Mouse (Mus musculus) lung, embryonic 15.5 days (tissue): Measurements from ENCODE around the gene Lipe. TPM values are rescaled to one million over a fixed set of nuclear protein-coding genes. Genes with fewer than 3 reads are reported as not detected.
A peak's percentile ranks its signal among the peaks of the same experiment; 100 is the strongest.
"Not testable (repeated sequence)": the region's sequence is repeated elsewhere in the genome, so short reads cannot be mapped to it uniquely, and the experiment has no call there.

ENCODE experiments used
- ATAC-seq: fragments of 200-750 bp; cut with Nextera tagmentation; 2 replicates; pipeline ENCODE4 v1.8.0; 2017; ENCODE audit warnings: moderate number of reproducible peaks, borderline replicate concordance; ENCODE audit not compliant: low FRiP score, low TSS enrichment; ENCODE audit errors: extremely low read depth
- H3K27ac ChIP-seq: fragments of 300-500 bp; sonication (generic); 2 replicates; pipeline ENCODE4 v1.5.1; 2015; ENCODE audit warnings: moderate library complexity, mild to moderate bottlenecking, inconsistent platforms
- H3K27me3 ChIP-seq: fragments of 300-500 bp; sonication (generic); 2 replicates; pipeline ENCODE4 v1.6.1; 2015; ENCODE audit warnings: inconsistent platforms
- H3K36me3 ChIP-seq: fragments of 300-500 bp; sonication (generic); 2 replicates; pipeline ENCODE4 v1.6.1; 2015; ENCODE audit warnings: inconsistent platforms
- H3K4me1 ChIP-seq: fragments of 300-500 bp; sonication (generic); 2 replicates; pipeline ENCODE4 v1.6.1; 2015; ENCODE audit warnings: inconsistent platforms
- H3K4me2 ChIP-seq: fragments of 300-500 bp; sonication (generic); 2 replicates; pipeline ENCODE4 v1.6.1; 2015; ENCODE audit warnings: inconsistent platforms, mild to moderate bottlenecking, moderate library complexity
- H3K4me3 ChIP-seq: fragments of 300-500 bp; sonication (generic); 2 replicates; pipeline ENCODE4 v1.5.1; 2015; ENCODE audit warnings: mild to moderate bottlenecking, inconsistent platforms
- H3K9ac ChIP-seq: fragments of 300-500 bp; sonication (generic); 2 replicates; pipeline ENCODE4 v1.6.1; 2015; ENCODE audit warnings: inconsistent platforms
- H3K9me3 ChIP-seq: fragments of 300-500 bp; sonication (generic); 2 replicates; pipeline ENCODE4 v1.6.1; 2016; ENCODE audit warnings: inconsistent platforms
- WGBS: fragments of 180-500 bp; shearing (Covaris S2); methylation state at CpG from one replicate; pipeline ENCODE4 v1.1.7; 2015; 5-methylcytosine and 5-hydroxymethylcytosine counted together
- polyA plus RNA-seq: library from polyadenylated mRNA; unstranded; fragments of >200 nt; fragmentation: Nextera tagmentation; extraction: Ambion mirVana; gene quantifications from 2 replicates; pipeline ENCODE4 v1.2.1, GENCODE M21; 2015

The Lipe gene
- polyA plus RNA-seq, 1 experiment from 2014 or later = 9.4 TPM

- Histone ChIP-seq H3K36me3 (no peaks in the 10 kb centered on the region), H3K9ac (no peak overlapping the region), H3K4me2 (no peak overlapping the region), H3K27me3 (no peaks in the 10 kb centered on the region), H3K4me1 (no peaks in the 10 kb centered on the region), H3K27ac (no peak overlapping the region), H3K9me3 (no peaks in the 10 kb centered on the region), H3K4me3 (no peak overlapping the region)
- ATAC-seq = no peak
- WGBS = 80% methylated on average over 1 of the region's 1 CpGs
Measured at GRCm38 (mm10) chr7:25410969-25411615, 12.6 kb upstream of the Lipe start.

DNA sequence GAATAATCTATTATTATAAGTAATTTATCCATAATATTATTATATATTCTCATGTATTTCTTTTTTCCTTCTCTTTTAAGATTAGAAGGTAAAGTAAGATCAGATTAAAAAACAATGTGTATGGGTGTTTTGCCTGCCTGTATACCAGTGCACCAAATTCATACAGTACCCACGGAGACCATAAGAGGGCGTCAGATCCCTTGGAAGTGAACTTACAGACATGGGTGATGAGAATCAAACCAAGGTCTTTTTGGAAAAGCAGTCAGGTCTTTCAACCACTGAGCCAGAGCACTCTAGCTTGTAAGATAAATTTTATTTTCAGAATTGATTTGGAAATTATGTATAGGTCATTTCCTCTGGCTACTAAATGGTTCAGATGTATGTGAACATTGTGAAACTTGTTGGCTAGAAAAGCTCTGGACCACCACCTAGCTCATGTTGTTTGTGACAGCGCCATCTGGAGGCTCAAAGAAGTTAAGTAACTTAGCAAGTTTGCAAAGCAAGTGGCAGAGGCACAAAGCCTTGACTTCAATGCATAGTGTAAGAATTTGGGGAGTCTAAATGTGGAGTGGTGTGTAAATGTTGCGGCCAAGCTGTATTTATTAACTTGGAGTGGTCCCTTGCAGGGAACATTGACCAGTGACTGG lies 10.7 kb upstream of the Lipe start:
- no peaks in the 10 kb centered on the region for H3K9me3 ChIP-seq
- H3K4me1 ChIP-seq = no peaks in the 10 kb centered on the region
- no peak overlapping the region for H3K9ac ChIP-seq
- ATAC-seq = no peak
- H3K27me3 ChIP-seq = no peaks in the 10 kb centered on the region
- WGBS = 49% methylated on average over 4 of the region's 4 CpGs
- no peak overlapping the region for H3K27ac ChIP-seq
- no peaks in the 10 kb centered on the region for H3K36me3 ChIP-seq
- H3K4me2 ChIP-seq = no peak overlapping the region
- H3K4me3 ChIP-seq = no peak overlapping the region

DNA sequence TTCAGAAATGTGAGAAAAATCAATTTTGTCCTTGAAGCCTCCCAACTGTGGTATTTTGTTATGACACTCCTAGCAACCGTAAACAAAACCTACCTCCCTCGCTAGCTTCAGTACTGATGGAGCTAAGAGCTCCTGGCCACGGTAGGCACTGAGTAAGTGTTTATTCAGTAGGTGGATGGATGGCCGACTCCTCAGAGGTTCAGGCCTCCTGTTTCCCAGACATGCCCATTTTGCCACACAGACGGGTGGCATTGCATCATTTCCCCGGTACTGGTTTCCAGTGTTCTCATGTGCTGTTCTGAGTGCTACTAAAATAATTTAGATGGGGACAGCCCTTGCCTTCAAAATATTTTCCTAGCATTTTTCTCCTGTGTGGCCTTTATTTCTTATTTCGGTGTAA lies 8.0 kb upstream of the Lipe start:
- H3K27ac ChIP-seq = no peak overlapping the region
- H3K4me2 ChIP-seq = no peak overlapping the region
- no peaks in the 10 kb centered on the region for H3K9me3 ChIP-seq
- H3K36me3 ChIP-seq = no peaks in the 10 kb centered on the region
- peaks cover 2% of the 10 kb centered on the region; the same call in 1 of the 2 replicates for H3K4me1 ChIP-seq
- H3K27me3 ChIP-seq = no peaks in the 10 kb centered on the region
- H3K4me3 ChIP-seq = no peak overlapping the region
- H3K9ac ChIP-seq = no peak overlapping the region
- WGBS = 68% methylated on average over 7 of the region's 7 CpGs
- no peak for ATAC-seq

- Histone ChIP-seq H3K36me3 (no peaks in the 10 kb centered on the region), H3K27ac (no peak overlapping the region), H3K4me3 (no peak overlapping the region), H3K9me3 (no peaks in the 10 kb centered on the region), H3K27me3 (no peaks in the 10 kb centered on the region), H3K4me2 (no peak overlapping the region), H3K4me1 (peaks cover 4% of the 10 kb centered on the region), H3K9ac (no peak overlapping the region)
- ATAC-seq = peak; percentile 57; the same call in 1 of the 2 replicates
- 0% methylated on average over 2 of the region's 2 CpGs for WGBS
Measured at GRCm38 (mm10) chr7:25402671-25403101, 4.2 kb upstream of the Lipe start.

DNA sequence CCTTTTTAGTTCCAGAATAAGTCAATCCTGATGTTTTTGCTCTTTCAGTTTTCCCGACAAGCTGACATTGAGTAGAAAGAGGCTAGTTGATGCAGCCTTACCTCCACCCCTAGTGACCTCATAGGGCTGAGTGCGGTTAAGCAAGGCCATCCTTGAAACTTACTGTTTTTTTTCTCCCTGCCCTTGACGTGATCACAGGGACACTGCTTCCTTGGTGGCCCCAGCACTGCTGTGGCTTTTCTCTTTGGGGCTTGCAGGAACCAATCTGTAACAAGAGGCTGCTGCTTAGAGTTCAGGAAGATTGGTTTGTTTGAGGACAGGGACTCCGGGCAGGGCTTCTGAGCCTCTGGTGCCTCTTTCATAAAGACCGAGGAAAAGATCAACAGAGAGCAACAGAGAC lies 3.5 kb upstream of the Lipe start:
- Histone ChIP-seq H3K9ac (no peak overlapping the region), H3K27ac (no peak overlapping the region), H3K4me1 (peaks cover 7% of the 10 kb centered on the region), H3K27me3 (no peaks in the 10 kb centered on the region), H3K9me3 (no peaks in the 10 kb centered on the region), H3K36me3 (no peaks in the 10 kb centered on the region), H3K4me2 (no peak overlapping the region), H3K4me3 (no peak overlapping the region)
- 46% methylated on average over 5 of the region's 5 CpGs for WGBS
- ATAC-seq = no peak

GRCm38 (mm10) chr7:25401551-25401950 lies 3.0 kb upstream of the Lipe start:
- Histone ChIP-seq H3K27me3 (no peaks in the 10 kb centered on the region), H3K4me1 (peaks cover 10% of the 10 kb centered on the region), H3K9me3 (no peaks in the 10 kb centered on the region), H3K27ac (no peak overlapping the region), H3K36me3 (no peaks in the 10 kb centered on the region), H3K4me3 (no peak overlapping the region), H3K9ac (no peak overlapping the region), H3K4me2 (no peak overlapping the region)
- 48% methylated on average over 2 of the region's 2 CpGs for WGBS
- ATAC-seq = no peak

DNA sequence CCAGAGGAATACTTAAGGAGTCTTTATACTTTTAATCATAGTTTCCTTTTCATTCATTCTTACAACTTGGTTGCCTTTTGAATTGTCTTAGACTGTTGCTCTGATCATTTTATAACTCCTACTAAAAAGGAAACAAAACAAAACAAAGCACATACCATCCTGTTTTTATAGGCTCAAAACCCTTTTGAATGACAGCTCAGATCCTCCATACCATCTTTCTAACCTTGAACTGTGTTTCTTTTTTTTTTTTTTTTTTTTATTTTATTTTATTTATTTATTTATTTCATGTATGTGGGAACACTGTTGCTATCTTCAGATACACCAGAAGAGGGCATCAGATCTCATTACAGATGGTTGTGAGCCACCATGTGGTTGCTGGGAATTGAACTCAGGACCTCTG lies 518 bp upstream of the Lipe start:
- H3K36me3 ChIP-seq, H3K9me3 ChIP-seq, H3K27me3 ChIP-seq, H3K4me2 ChIP-seq, H3K27ac ChIP-seq, ATAC-seq, H3K9ac ChIP-seq, H3K4me3 ChIP-seq: not testable (repeated sequence)
- peaks cover 25% of the 10 kb centered on the region for H3K4me1 ChIP-seq

DNA sequence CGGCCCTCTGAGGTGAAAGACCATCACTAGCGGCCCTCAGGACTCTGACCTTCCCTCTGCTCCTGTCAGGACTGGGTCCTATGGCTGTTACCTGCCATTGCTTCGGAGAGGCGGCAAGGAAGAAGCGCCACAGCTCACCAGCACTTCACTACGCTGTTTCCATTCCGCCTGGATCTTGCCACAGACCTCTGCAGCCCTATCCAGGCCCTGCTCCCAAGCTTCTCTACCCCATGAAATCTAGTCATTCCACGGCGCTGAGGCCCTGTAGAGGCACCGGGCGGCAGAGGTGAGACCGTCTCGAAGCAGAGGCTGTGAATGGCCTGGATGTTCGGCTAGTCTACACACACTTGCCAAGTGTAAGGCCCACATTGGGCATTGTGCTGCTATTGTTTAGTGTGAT lies 1.9 kb downstream of the Lipe start:
- ATAC-seq = peak; percentile 6; the same call in 1 of the 2 replicates
- peaks cover 31% of the 10 kb centered on the region for H3K4me1 ChIP-seq
- H3K9ac ChIP-seq = no peak overlapping the region
- H3K27ac ChIP-seq = peak overlapping the region; percentile 60; the same call in 1 of the 2 replicates
- H3K4me3 ChIP-seq = 0 out of 2 replicates have a peak overlapping the region, but pooled peaks have one; percentile 76
- H3K4me2 ChIP-seq = peak overlapping the region; percentile 86; the same call in 1 of the 2 replicates
- no peaks in the 10 kb centered on the region for H3K9me3 ChIP-seq
- no peaks in the 10 kb centered on the region for H3K36me3 ChIP-seq
- 83% methylated on average over 14 of the region's 14 CpGs for WGBS
- H3K27me3 ChIP-seq = no peaks in the 10 kb centered on the region

- no peaks in the 10 kb centered on the region for H3K9me3 ChIP-seq
- no peaks in the 10 kb centered on the region for H3K36me3 ChIP-seq
- ATAC-seq = peak; percentile 97
- WGBS = 6% methylated on average over 49 of the region's 52 CpGs
- H3K27ac ChIP-seq = peak overlapping the region; percentile 73
- peak overlapping the region; percentile 76 for H3K4me3 ChIP-seq
- peak overlapping the region; percentile 86 for H3K4me2 ChIP-seq
- H3K27me3 ChIP-seq = no peaks in the 10 kb centered on the region
- peak overlapping the region; percentile 72 for H3K9ac ChIP-seq
- H3K4me1 ChIP-seq = peaks cover 35% of the 10 kb centered on the region
Measured at GRCm38 (mm10) chr7:25395558-25396521, 2.7 kb downstream of the Lipe start.

DNA sequence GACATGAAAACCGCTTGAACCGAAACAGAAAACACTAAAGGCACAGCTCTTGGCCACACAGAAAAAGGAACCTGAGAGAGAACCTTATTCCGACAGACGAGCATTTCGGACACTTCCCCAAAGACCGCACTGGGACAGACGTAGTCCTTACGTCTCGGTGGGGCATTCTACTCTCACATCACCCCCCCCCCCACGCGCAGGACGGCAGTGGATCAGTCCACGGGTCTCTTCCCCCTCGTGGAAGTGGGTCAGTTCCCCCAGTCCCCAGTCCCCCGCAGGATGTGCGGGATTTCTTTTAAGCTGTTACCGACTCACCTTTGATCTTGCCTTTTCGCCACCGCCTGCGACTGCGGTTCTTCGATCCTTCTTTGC lies 3.3 kb downstream of the Lipe start:
- Histone ChIP-seq H3K27me3 (no peaks in the 10 kb centered on the region), H3K9me3 (no peaks in the 10 kb centered on the region), H3K9ac (peak overlapping the region; percentile 72), H3K4me1 (peaks cover 42% of the 10 kb centered on the region), H3K36me3 (no peaks in the 10 kb centered on the region), H3K4me3 (peak overlapping the region; percentile 76), H3K27ac (peak overlapping the region; percentile 73), H3K4me2 (peak overlapping the region; percentile 86)
- under 1% methylated on average over 22 of the region's 22 CpGs for WGBS
- ATAC-seq = peak; percentile 30; the same call in 1 of the 2 replicates

DNA sequence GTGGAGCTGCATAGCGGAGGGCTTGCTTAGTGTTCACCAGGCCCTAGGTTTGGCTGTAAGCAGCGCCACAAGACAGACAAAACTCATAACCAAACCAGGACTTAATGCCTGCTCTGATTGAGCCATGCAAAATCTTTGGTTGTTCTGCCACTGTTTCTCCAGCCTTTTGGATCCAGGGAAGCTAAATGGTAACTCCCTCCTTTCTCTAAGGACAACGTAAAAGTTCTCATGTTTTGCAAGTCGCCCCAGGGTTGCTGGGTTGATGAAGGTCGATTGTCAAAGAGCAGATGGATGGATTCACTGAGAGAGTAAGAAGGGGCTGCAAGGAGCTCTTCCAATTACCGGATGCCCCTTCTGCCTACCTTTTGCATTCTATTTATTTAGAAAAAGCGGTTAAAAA lies 3.8 kb downstream of the Lipe start:
- H3K9ac ChIP-seq = peak overlapping the region; percentile 72
- H3K27ac ChIP-seq = peak overlapping the region; percentile 73; the same call in 1 of the 2 replicates
- H3K4me1 ChIP-seq = peaks cover 46% of the 10 kb centered on the region
- no peaks in the 10 kb centered on the region for H3K36me3 ChIP-seq
- H3K9me3 ChIP-seq = no peaks in the 10 kb centered on the region
- peak overlapping the region; percentile 76 for H3K4me3 ChIP-seq
- no peak for ATAC-seq
- 15% methylated on average over 7 of the region's 7 CpGs for WGBS
- no peaks in the 10 kb centered on the region for H3K27me3 ChIP-seq
- peak overlapping the region; percentile 86 for H3K4me2 ChIP-seq
